Mouse (Mus musculus): ENCODE data around the gene Zfp108. TPM values are rescaled to one million over a fixed set of nuclear protein-coding genes. Genes with fewer than 3 reads are reported as not detected.
A peak's percentile ranks its signal among the peaks of the same experiment; 100 is the strongest.

Gene Zfp108
- 4.2 and 4.8 TPM in 2 replicates for polyA plus RNA-seq (2016; fragmentation: Nextera tagmentation; extraction: Ambion mirVana)

- H3K27ac ChIP-seq: no peak within 1 kb of the TSS
Measured at GRCm38 (mm10) chr7:24254633-24255474, at the start of gene Zfp108. Gene Zfp108 (plus strand): TSS chr7:24254794.

GRCm38 (mm10) chr7:24207488-24208261, 46.9 kb upstream of the Zfp108 start:
- Histone ChIP-seq H3K27me3 (no peaks in the 10 kb centered on the region), H3K9me3 (no peaks in the 10 kb centered on the region), H3K4me2 (peak overlapping the region; percentile 60), H3K4me3 (replicated peaks) (peak overlapping the region; percentile 56), H3K27ac (peak overlapping the region; percentile 75), H3K36me3 (peaks cover 35% of the 10 kb centered on the region), H3K4me1 (replicated peaks) (0 out of 2 replicates have a peak, but pooled peaks cover 6% of the 10 kb centered on the region), H3K9ac (replicated peaks) (peak overlapping the region; percentile 81)
- 17% methylated on average over 24 of the region's 24 CpGs for WGBS
- ATAC-seq (ENCODE audit: insufficient number of reproducible peaks, insufficient read depth, low FRiP score, low TSS enrichment, low read depth): peak; percentile 84

More at GRCm38 (mm10) chr7:24254633-24255474, at the start of gene Zfp108:
- Histone ChIP-seq H3K27me3 (no peaks in the 10 kb centered on the region), H3K4me3 (replicated peaks) (peak within 1 kb of the TSS; percentile 56), H3K9me3 (no peaks in the 10 kb centered on the region), H3K4me1 (replicated peaks) (peaks cover 5% of the 10 kb centered on the region), H3K9ac (replicated peaks) (peak within 1 kb of the TSS; percentile 65), H3K4me2 (peak within 1 kb of the TSS; percentile 59), H3K36me3 (peaks cover 7% of the 10 kb centered on the region)
- WGBS: 21% methylated on average over 21 of the region's 21 CpGs
- ATAC-seq (ENCODE audit: insufficient number of reproducible peaks, insufficient read depth, low FRiP score, low TSS enrichment, low read depth): peak; percentile 82

GRCm38 (mm10) chr7:24208282-24208886, 46.2 kb upstream of the Zfp108 start:
- no peaks in the 10 kb centered on the region for H3K9me3 ChIP-seq
- H3K36me3 ChIP-seq: peaks cover 28% of the 10 kb centered on the region
- peak overlapping the region; percentile 60 for H3K4me2 ChIP-seq
- H3K27ac ChIP-seq: no peak overlapping the region
- ATAC-seq (ENCODE audit: insufficient number of reproducible peaks, insufficient read depth, low FRiP score, low TSS enrichment, low read depth): no peak
- 61% methylated on average over 7 of the region's 7 CpGs for WGBS
- no peaks in the 10 kb centered on the region for H3K27me3 ChIP-seq
- 0 out of 2 replicates have a peak, but pooled peaks cover 6% of the 10 kb centered on the region for H3K4me1 ChIP-seq (replicated peaks)
- peak overlapping the region; percentile 56 for H3K4me3 ChIP-seq (replicated peaks)
- H3K9ac ChIP-seq (replicated peaks): no peak overlapping the region

- ATAC-seq (ENCODE audit: insufficient number of reproducible peaks, insufficient read depth, low FRiP score, low TSS enrichment, low read depth): no peak
- H3K9me3 ChIP-seq: no peaks in the 10 kb centered on the region
- no peak overlapping the region for H3K4me3 ChIP-seq (replicated peaks)
- no peak overlapping the region for H3K27ac ChIP-seq
- no peak overlapping the region for H3K9ac ChIP-seq (replicated peaks)
- 0 out of 2 replicates have a peak, but pooled peaks cover 6% of the 10 kb centered on the region for H3K4me1 ChIP-seq (replicated peaks)
- H3K27me3 ChIP-seq: no peaks in the 10 kb centered on the region
- 83% methylated on average over 2 of the region's 2 CpGs for whole genome bisulfite sequencing
- no peak overlapping the region for H3K4me2 ChIP-seq
- peaks cover 10% of the 10 kb centered on the region for H3K36me3 ChIP-seq
Measured at GRCm38 (mm10) chr7:24210296-24210695, 44.3 kb upstream of the Zfp108 start.

- Histone ChIP-seq H3K4me2 (no peak within 1 kb of the TSS), H3K4me1 (replicated peaks) (0 out of 2 replicates have a peak, but pooled peaks cover 6% of the 10 kb centered on the region), H3K9me3 (no peaks in the 10 kb centered on the region), H3K27me3 (no peaks in the 10 kb centered on the region), H3K4me3 (replicated peaks) (no peak within 1 kb of the TSS), H3K9ac (replicated peaks) (no peak within 1 kb of the TSS), H3K36me3 (no peaks in the 10 kb centered on the region), H3K27ac (no peak within 1 kb of the TSS)
- 83% methylated on average over 5 of the region's 5 CpGs for WGBS
- ATAC-seq (ENCODE audit: insufficient number of reproducible peaks, insufficient read depth, low FRiP score, low TSS enrichment, low read depth): no peak
Measured at GRCm38 (mm10) chr7:24211343-24211742, 43.3 kb upstream of the Zfp108 start, which contains the start of gene Zfp111. Gene Zfp111 (minus strand): TSS chr7:24211443.

GRCm38 (mm10) chr7:24237040-24237791, 17.4 kb upstream of the Zfp108 start, which contains the start of gene Zfp109:
Gene Zfp109 (minus strand): TSS chr7:24237560.
- H3K4me3 ChIP-seq (replicated peaks): peak within 1 kb of the TSS; percentile 75
- H3K36me3 ChIP-seq: peaks cover 16% of the 10 kb centered on the region; the same call in 1 of the 2 replicates
- H3K9ac ChIP-seq (replicated peaks): peak within 1 kb of the TSS; percentile 72
- no peaks in the 10 kb centered on the region for H3K27me3 ChIP-seq
- peak; percentile 78 for ATAC-seq (ENCODE audit: insufficient number of reproducible peaks, insufficient read depth, low FRiP score, low TSS enrichment, low read depth)
- 6% methylated on average over 28 of the region's 28 CpGs for WGBS
- H3K4me2 ChIP-seq: peak within 1 kb of the TSS; percentile 66
- no peaks in the 10 kb centered on the region for H3K9me3 ChIP-seq
- H3K4me1 ChIP-seq (replicated peaks): 0 out of 2 replicates have a peak, but pooled peaks cover 6% of the 10 kb centered on the region
- H3K27ac ChIP-seq: no peak within 1 kb of the TSS

GRCm38 (mm10) chr7:24253779-24254615, 597 bp upstream of the Zfp108 start:
- no peak overlapping the region for H3K27ac ChIP-seq
- peaks cover 5% of the 10 kb centered on the region for H3K4me1 ChIP-seq (replicated peaks)
- H3K27me3 ChIP-seq: no peaks in the 10 kb centered on the region
- peak overlapping the region; percentile 59 for H3K4me2 ChIP-seq
- peak; percentile 38; the same call in 1 of the 2 replicates for ATAC-seq (ENCODE audit: insufficient number of reproducible peaks, insufficient read depth, low FRiP score, low TSS enrichment, low read depth)
- no peaks in the 10 kb centered on the region for H3K36me3 ChIP-seq
- H3K4me3 ChIP-seq (replicated peaks): peak overlapping the region; percentile 56
- no peak overlapping the region for H3K9ac ChIP-seq (replicated peaks)
- no peaks in the 10 kb centered on the region for H3K9me3 ChIP-seq
- 62% methylated on average over 9 of the region's 9 CpGs for WGBS

- H3K9ac ChIP-seq (replicated peaks): no peak overlapping the region
- H3K27me3 ChIP-seq: no peaks in the 10 kb centered on the region
- H3K36me3 ChIP-seq: peaks cover 29% of the 10 kb centered on the region
- whole genome bisulfite sequencing: 90% methylated on average over 13 of the region's 13 CpGs
- ATAC-seq (ENCODE audit: insufficient number of reproducible peaks, insufficient read depth, low FRiP score, low TSS enrichment, low read depth): no peak
- peaks cover 5% of the 10 kb centered on the region; the same call in 1 of the 2 replicates for H3K4me1 ChIP-seq (replicated peaks)
- no peak overlapping the region for H3K4me2 ChIP-seq
- H3K27ac ChIP-seq: no peak overlapping the region
- no peaks in the 10 kb centered on the region for H3K9me3 ChIP-seq
- no peak overlapping the region for H3K4me3 ChIP-seq (replicated peaks)
Measured at GRCm38 (mm10) chr7:24259306-24259999, 4.9 kb downstream of the Zfp108 start.

GRCm38 (mm10) chr7:24260000-24260312, 5.4 kb downstream of the Zfp108 start:
- peaks cover 29% of the 10 kb centered on the region for H3K36me3 ChIP-seq
- peaks cover 5% of the 10 kb centered on the region; the same call in 1 of the 2 replicates for H3K4me1 ChIP-seq (replicated peaks)
- no peak overlapping the region for H3K9ac ChIP-seq (replicated peaks)
- no peaks in the 10 kb centered on the region for H3K27me3 ChIP-seq
- H3K9me3 ChIP-seq: no peaks in the 10 kb centered on the region
- no peak overlapping the region for H3K4me3 ChIP-seq (replicated peaks)
- no peak overlapping the region for H3K4me2 ChIP-seq
- no peak overlapping the region for H3K27ac ChIP-seq
- ATAC-seq (ENCODE audit: insufficient number of reproducible peaks, insufficient read depth, low FRiP score, low TSS enrichment, low read depth): no peak
- 91% methylated on average over 4 of the region's 4 CpGs for WGBS
